In genomic region chrX:109175038-109175437, GRCm38 (mm10) we compare ENCODE assay signal across 17 mouse cellular contexts. TPM values are rescaled to one million over a fixed set of nuclear protein-coding genes. Genes with fewer than 3 reads are reported as not detected.
DNase-seq lines count a peak whose midpoint lies in the region; ATAC-seq and TF ChIP-seq lines count a peak whose summit lies in the region.
"Had no signal": no experiment of that assay in that cellular context is flagged by ENCODE, and none has a peak within 500 bp of the region (broad histone marks: within the 10 kb centered on the region; RNA-seq: fewer than 3 reads in every experiment).

No protein-coding gene starts in this region.

- ATAC-seq in lung, embryonic 14.5 days (ENCODE audit: insufficient read depth), result peak; percentile 91

- peak; percentile 87 for DNase-seq in heart, adult 11 months
- DNase-seq in heart, adult 8-10 months (ENCODE audit: low spot score), result no peak
- DNase-seq in lung, embryonic 14.5 days, result peak; percentile 67
- no peak for DNase-seq in lung, adult 2 months
- DNase-seq in adipocyte (ENCODE audit: low spot score), result peak; percentile 7
- DNase-seq in lung, postnatal 4 days, result peak; percentile 21 to 26
- no peak for DNase-seq in layer of hippocampus, adult 9-11 months
- DNase-seq in thymus, postnatal 0 days (ENCODE audit: low spot score), result no peak
- DNase-seq: cerebellum, adult 11 months; forebrain, postnatal 0 days; kidney, adult 18-20 months had no signal

- no peak overlapping the region for H3K9ac ChIP-seq in lung, embryonic 14.5 days
- H3K9ac ChIP-seq: forebrain, postnatal 0 days; hindbrain, embryonic 13.5 days; neural tube, embryonic 15.5 days had no signal

- no peaks in the 10 kb centered on the region for H3K27me3 ChIP-seq in lung, embryonic 14.5 days (ENCODE audit: insufficient read depth, low read length)
- H3K27me3 ChIP-seq: hindbrain, embryonic 13.5 days; neural tube, embryonic 15.5 days had no signal

- H3K36me3 ChIP-seq in lung, embryonic 14.5 days (ENCODE audit: insufficient read depth), result no peaks in the 10 kb centered on the region
- H3K36me3 ChIP-seq: G1E; hindbrain, embryonic 13.5 days; neural tube, embryonic 15.5 days had no signal

- TF ChIP-seq POLR2A in lung, adult 2 months (IDR thresholded peaks at IDR 0.05; ENCODE audit: borderline replicate concordance, extremely low read depth, low read depth, low read length), result no peak

- H3K27ac ChIP-seq in lung, embryonic 14.5 days (ENCODE audit: low read depth), result no peak overlapping the region; the same call in 1 of the 2 replicates
- H3K27ac ChIP-seq: hindbrain, embryonic 13.5 days; layer of hippocampus, adult 2 months; neural tube, embryonic 15.5 days had no signal

- H3K4me1 ChIP-seq in lung, embryonic 14.5 days (ENCODE audit: insufficient read depth), result 0 out of 2 replicates have a peak, but pooled peaks cover 6% of the 10 kb centered on the region
- H3K4me1 ChIP-seq in lung, adult 2 months (ENCODE audit: control insufficient read depth, insufficient read depth, low read length), result no peaks in the 10 kb centered on the region
- H3K4me1 ChIP-seq: hindbrain, embryonic 13.5 days; neural tube, embryonic 15.5 days had no signal

- WGBS in lung, embryonic 14.5 days, result 29% methylated on average over 2 of the region's 2 CpGs
- WGBS in lung, adult 2 months, result 55% methylated on average over 2 of the region's 2 CpGs

- no peak overlapping the region for H3K4me2 ChIP-seq in lung, embryonic 14.5 days
- H3K4me2 ChIP-seq: hindbrain, embryonic 13.5 days; neural tube, embryonic 15.5 days had no signal

- no peak overlapping the region for H3K4me3 ChIP-seq in lung, embryonic 14.5 days (ENCODE audit: low read depth, low read length)
- no peak overlapping the region for H3K4me3 ChIP-seq in lung, adult 2 months (replicated peaks; ENCODE audit: extremely low read depth, low read depth, low read length)
- H3K4me3 ChIP-seq: hindbrain, embryonic 13.5 days; layer of hippocampus, adult 2 months; neural tube, embryonic 15.5 days had no signal

- H3K9me3 ChIP-seq in lung, embryonic 14.5 days (ENCODE audit: low read depth, low read length), result no peaks in the 10 kb centered on the region
- H3K9me3 ChIP-seq: G1E; hindbrain, embryonic 13.5 days; neural tube, embryonic 15.5 days had no signal

- TF ChIP-seq CTCF in lung, embryonic 14.5 days (IDR thresholded peaks at IDR 0.05; ENCODE audit: low read depth), result no peak
- TF ChIP-seq CTCF in lung, adult 2 months (IDR thresholded peaks at IDR 0.05; ENCODE audit: insufficient read depth, low read length), result no peak

RNA-seq across cellular contexts. Expression of gene Gm6377, which starts 21.5 kb away (rescaled TPM):
- under 1 TPM in 2 of 4 experiments, not detected in 2; 0.11 to 0.19 TPM for total RNA-seq in heart, adult 8-10 months (2022)
- 0.12 and 0.34 TPM in 2 replicates for polyA plus RNA-seq in lung, embryonic 14.5 days (2014; fragmentation: Nextera tagmentation; extraction: Ambion mirVana)
- polyA plus RNA-seq in lung, adult 2 months (2012; rRNA removed), result 0.03 and 0.15 TPM in 2 replicates
- polyA plus RNA-seq in thymus, postnatal 0 days (2015; fragmentation: Nextera tagmentation; extraction: Ambion mirVana), result 0.38 and 0.67 TPM in 2 replicates
- total RNA-seq: forebrain, postnatal 0 days; layer of hippocampus, adult 2 months; left cerebral cortex, postnatal 14 days had no signal
- polyA plus RNA-seq: cortical plate, adult 2 months; G1E; neural tube, embryonic 15.5 days had no signal

Comparison
In these comparisons a context has a peak if more than half of its experiments do, and no peak if none do; other contexts are left out.
1. DNase-seq: peak in heart, adult 11 months (single experiment), lung, embryonic 14.5 days (single experiment), adipocyte (single experiment) and lung, postnatal 4 days (2 of 2); none in heart, adult 8-10 months (single experiment), lung, adult 2 months (single experiment), layer of hippocampus, adult 9-11 months (single experiment) and thymus, postnatal 0 days (single experiment).